Mouse (Mus musculus) megakaryocyte progenitor cell, adult 5-6 weeks (primary cell): Measurements from ENCODE around the gene Gabrd. TPM values are rescaled to one million over a fixed set of nuclear protein-coding genes. Genes with fewer than 3 reads are reported as not detected.

Experiments
- ATAC-seq: replicated peaks from 2 replicates; pipeline ENCODE4 v1.8.0; 2016; ENCODE audit warnings: mild to moderate bottlenecking, moderate TSS enrichment, inconsistent platforms; ENCODE audit not compliant: poor library complexity
- total RNA-seq, 2 experiments: library from RNA; stranded (forward) in 1 of 2; stranded (reverse) in 1 of 2; fragments of 157-497, 149-512 nt in 1 of 2; fragments of 200-1000 nt in 1 of 2; gene quantifications; 2 replicates each; pipeline versions ENCODE4 v1.2.3 to v1.2.4; 2015 to 2017

Gene Gabrd
- total RNA-seq, 2 experiments from 2014 or later = not detected

GRCm38 (mm10) chr4:155344716-155345607 lies 53.0 kb downstream of the Gabrd start:
- ATAC-seq = no peak

- no peak for ATAC-seq
Measured at GRCm38 (mm10) chr4:155344299-155344600, 53.7 kb downstream of the Gabrd start.

GRCm38 (mm10) chr4:155343415-155344298 lies 54.3 kb downstream of the Gabrd start:
- ATAC-seq = no peak

GRCm38 (mm10) chr4:155336284-155337050 lies 61.4 kb downstream of the Gabrd start:
- ATAC-seq = no peak

Other genes starting within 250 kb of the Gabrd start
- 16.9 and 19.7 TPM in 2 replicates for gene Ski, start 175.5 kb downstream of the Gabrd start, total RNA-seq (2015)
- 5.0 and 5.7 TPM in 2 replicates for gene Ski, start 175.5 kb downstream of the Gabrd start, total RNA-seq (2017)
- gene Faap20, start 148.3 kb downstream of the Gabrd start, total RNA-seq (2015) = 28.6 and 46.3 TPM in 2 replicates
- 14.2 and 17.6 TPM in 2 replicates for gene Faap20, start 148.3 kb downstream of the Gabrd start, total RNA-seq (2017)
- not detected in 2 replicates for gene Prkcz, start 36.8 kb downstream of the Gabrd start, total RNA-seq (2015)
- not detected in 2 replicates for gene Prkcz, start 36.8 kb downstream of the Gabrd start, total RNA-seq (2017)
- gene Cfap74, start 11.1 kb upstream of the Gabrd start, total RNA-seq (2015) = 0.22 TPM in 1 of 2 replicates, not detected in the other
- 0.47 TPM in 1 of 2 replicates, not detected in the other for gene Cfap74, start 11.1 kb upstream of the Gabrd start, total RNA-seq (2017)
- 0.15 TPM in 1 of 2 replicates, not detected in the other for gene Tmem52, start 71.0 kb upstream of the Gabrd start, total RNA-seq (2015)
- gene Tmem52, start 71.0 kb upstream of the Gabrd start, total RNA-seq (2017) = not detected in 2 replicates
- gene Gnb1, start 93.2 kb upstream of the Gabrd start, total RNA-seq (2015) = 230 and 233 TPM in 2 replicates
- 165 and 170 TPM in 2 replicates for gene Gnb1, start 93.2 kb upstream of the Gabrd start, total RNA-seq (2017)
- gene Nadk, start 164.3 kb upstream of the Gabrd start, total RNA-seq (2015) = 78.5 and 79.7 TPM in 2 replicates
- gene Nadk, start 164.3 kb upstream of the Gabrd start, total RNA-seq (2017) = 71.3 and 72.4 TPM in 2 replicates
- gene Slc35e2, start 203.3 kb upstream of the Gabrd start, total RNA-seq (2015) = 16.8 and 20.2 TPM in 2 replicates
- 8.9 and 11.0 TPM in 2 replicates for gene Slc35e2, start 203.3 kb upstream of the Gabrd start, total RNA-seq (2017)
- 34.5 and 39.3 TPM in 2 replicates for gene Cdk11b, start 226.7 kb upstream of the Gabrd start, total RNA-seq (2015)
- 50.7 and 56.0 TPM in 2 replicates for gene Cdk11b, start 226.7 kb upstream of the Gabrd start, total RNA-seq (2017)
- gene Gm10563, start 247.3 kb upstream of the Gabrd start, total RNA-seq (2015) = not detected in 2 replicates
- not detected in 2 replicates for gene Gm10563, start 247.3 kb upstream of the Gabrd start, total RNA-seq (2017)